Mouse (Mus musculus): ENCODE data around the gene Ralb.
A peak's percentile ranks its signal among the peaks of the same experiment; 100 is the strongest.

DNA sequence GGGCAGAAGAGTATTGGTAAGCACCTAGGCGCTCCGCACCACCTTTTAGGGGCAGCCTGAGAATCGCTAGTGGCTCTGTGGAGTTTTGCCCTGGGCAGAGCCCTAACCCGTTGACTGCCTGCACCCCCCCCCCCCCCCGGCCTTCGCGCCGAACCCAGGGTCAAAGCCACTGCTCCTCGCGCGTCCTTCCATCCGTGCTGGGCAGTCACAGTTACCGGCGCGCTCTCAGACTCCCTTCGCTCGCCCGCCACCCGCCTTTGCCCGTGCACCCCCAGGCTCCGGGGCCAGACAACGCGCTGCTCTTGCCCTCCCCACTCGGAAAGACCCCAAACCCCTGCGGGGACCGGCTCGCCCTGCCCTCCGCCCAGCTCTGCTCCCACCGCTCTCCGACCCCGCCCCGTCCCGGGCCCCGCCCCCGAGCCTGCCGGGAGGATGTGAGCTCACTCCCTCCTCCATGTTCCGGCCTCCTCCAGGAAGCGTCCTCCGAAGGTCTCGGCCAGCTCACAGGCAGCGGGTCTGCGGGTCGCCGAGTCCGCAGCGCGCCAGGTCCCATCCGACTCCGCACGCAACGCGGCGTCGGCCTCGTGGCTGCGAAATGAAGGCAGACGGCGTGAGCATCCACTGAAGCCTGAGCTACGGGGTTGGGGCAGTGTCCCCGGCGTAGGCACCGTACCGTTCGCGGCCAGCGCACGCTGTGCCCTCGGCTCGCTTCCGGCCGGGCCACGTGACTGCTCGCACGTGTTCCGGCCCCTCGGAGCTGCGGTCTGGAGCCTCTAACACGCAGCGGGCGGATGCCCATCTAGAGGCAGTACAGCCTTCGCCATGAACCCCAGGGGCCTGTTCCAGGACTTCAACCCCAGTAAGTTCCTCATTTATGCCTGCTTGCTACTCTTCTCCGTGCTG is 21.3 kb upstream of the Ralb start, which contains the start of gene Tmem185b:
- TF ChIP-seq REST (IDR thresholded peaks at IDR 0.05; ENCODE audit: insufficient read depth, insufficient read length) (no peak), TCF3 (IDR thresholded peaks at IDR 0.05; ENCODE audit: insufficient read length, low read depth) (peak; percentile 13), MAX (IDR thresholded peaks at IDR 0.05; ENCODE audit: low read depth) (no peak), E2F4 (IDR thresholded peaks at IDR 0.05; ENCODE audit: insufficient read depth) (no peak), POLR2A (IDR thresholded peaks at IDR 0.05; ENCODE audit: insufficient read length, low read depth) (peak; percentile 97)

Data from myocyte (in vitro differentiated cells).